Mouse (Mus musculus) layer of hippocampus, adult 9-11 months (tissue): ENCODE data around the gene Siglece.

Experiments
- DNase-seq: peaks from one replicate; pipeline ENCODE4 v3.0.0; 2022

Siglece gene

DNA sequence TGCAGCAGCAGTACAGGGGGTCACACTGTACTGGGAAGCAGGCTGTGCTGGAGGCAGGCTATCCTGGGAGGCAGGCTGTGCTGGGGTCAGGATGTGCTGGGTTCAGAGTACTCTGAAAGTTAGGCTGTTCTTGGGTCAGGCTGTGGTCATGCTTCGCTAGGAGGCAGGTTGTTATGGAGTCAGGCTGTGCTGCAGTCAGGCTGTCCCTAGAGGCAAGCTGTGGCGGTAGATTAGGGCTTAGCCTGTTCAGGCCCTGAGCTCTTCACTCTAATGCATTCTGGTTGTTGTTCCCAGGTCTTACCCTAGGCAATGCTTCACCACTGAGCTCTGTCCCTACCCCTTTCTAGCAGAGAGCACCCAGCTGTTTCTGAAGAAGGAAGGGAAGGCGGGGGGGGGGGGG lies 34.9 kb downstream of the Siglece start:
- no peak for DNase-seq

DNA sequence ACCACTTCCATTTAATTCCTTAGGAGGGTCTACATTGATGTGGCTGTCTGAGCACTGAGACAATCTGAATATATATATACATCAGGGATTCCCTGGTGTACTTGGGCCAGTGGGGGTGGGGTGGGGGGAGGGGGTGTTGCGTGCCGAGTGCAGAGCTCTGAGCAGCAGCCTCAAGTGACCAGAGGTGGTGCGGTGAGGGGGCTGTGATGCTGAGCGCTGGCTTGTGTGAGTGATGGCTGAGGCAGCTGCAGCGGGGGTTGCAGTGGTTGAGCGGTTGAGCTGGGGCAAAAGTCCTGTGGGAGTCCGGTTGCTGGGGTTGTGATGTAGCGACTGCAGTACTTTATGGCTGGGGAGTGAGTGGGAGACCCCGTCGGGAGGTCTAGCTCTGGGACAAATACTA lies 36.1 kb downstream of the Siglece start:
- DNase-seq: no peak

DNA sequence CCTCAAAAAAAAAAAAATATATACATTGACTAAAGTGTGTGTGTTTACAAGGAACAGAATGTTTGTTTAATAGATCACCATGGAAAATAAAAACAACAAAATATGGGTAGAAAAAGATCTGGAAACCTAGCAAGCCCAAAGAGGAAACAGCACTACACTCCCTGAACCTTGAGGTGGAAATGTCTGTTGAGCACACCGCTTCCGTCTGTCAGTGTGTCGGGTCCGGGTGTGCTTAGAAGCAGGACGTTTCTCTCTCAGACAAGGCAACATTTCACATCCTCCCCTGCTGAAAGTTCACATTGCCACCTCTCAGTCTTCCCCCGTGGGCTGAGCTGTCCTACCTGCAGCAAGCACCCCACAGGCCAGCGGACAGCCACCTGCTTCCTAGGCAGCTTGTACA lies 37.0 kb downstream of the Siglece start:
- DNase-seq: no peak

- DNase-seq: no peak
These were observed 46.0 kb downstream of the Siglece start for GRCm38 (mm10) chr7:43613816-43614551.

GRCm38 (mm10) chr7:43608316-43608824 lies 51.6 kb downstream of the Siglece start:
- no peak for DNase-seq

GRCm38 (mm10) chr7:43607743-43608287 lies 52.1 kb downstream of the Siglece start:
- no peak for DNase-seq

DNA sequence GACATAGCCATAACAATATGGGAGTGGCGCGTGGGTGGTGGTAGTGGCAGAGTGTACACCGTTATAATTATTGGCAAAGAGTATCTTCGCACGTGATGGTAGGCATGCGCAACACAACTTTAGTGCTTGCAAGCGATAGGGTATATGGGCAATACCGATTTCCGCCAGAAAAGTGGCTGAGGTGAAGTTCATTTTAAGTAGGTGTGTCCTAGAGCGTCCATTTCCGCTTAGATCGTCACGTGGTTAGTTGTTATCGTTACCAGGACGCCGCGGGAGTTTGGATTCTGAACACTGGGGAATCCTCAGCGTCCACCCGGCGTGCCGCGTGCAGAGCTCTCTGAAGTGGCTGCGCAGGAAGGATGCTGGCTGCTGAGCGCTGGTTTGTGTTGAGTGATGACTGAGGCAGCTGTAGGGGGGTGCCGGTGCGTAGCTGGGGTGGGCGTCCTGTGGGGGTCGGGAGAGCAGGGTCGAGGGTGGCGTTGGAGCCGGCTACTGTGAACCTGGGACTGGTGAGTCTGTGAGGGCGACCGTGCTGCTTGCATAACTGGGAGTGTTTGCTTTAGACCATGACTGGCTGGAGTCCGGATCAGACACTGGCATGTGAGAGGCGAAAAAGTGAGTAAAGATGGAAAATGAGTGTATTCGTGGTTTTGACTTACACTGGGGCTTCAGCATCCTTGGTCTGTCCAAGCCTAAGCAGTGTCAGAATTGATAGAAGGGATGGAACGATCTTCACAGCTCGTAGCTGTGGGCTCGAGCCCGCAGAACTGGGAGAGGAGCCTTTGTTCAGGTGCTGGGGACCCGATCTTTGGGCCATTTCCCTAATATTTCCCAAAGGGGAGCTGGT lies 52.8 kb downstream of the Siglece start, which contains the start of gene Zfp819:
Gene Zfp819 (plus strand): TSS at position 274 of the 847 bp plus-strand sequence.
- peak; percentile 75 for DNase-seq

- no peak for DNase-seq
These were observed 58.1 kb downstream of the Siglece start for GRCm38 (mm10) chr7:43601884-43602283.
